Mouse (Mus musculus) MEL (cell line): ENCODE results near the gene Polrmt.

Experiments
- CTCF ChIP-seq, 3 experiments: IDR thresholded peaks in 2 of 3; conservative IDR thresholded peaks in 1 of 3; 2 replicates each; pipeline ENCODE4 v1.5.1; 2011 to 2012; ENCODE audit warnings: low read length in 3 of 3, low read depth in 2 of 3, mild to moderate bottlenecking in 2 of 3, improper control_type of control experiment in 1 of 3, inconsistent platforms in 1 of 3, mixed read lengths in 1 of 3, moderate library complexity in 1 of 3; ENCODE audit not compliant: control insufficient read depth in 1 of 3, insufficient read depth in 1 of 3, poor library complexity in 1 of 3, severe bottlenecking in 1 of 3
- E2F4 ChIP-seq: IDR thresholded peaks from 2 replicates; pipeline ENCODE4 v1.6.1; 2011; ENCODE audit warnings: low read depth, low read length, improper control_type of control experiment, borderline replicate concordance
- HCFC1 ChIP-seq: IDR thresholded peaks from 2 replicates; pipeline ENCODE4 v1.6.1; 2012; ENCODE audit warnings: low read depth, mild to moderate bottlenecking, inconsistent platforms, low read length, improper control_type of control experiment, moderate library complexity
- JUND ChIP-seq: IDR thresholded peaks from 2 replicates; pipeline ENCODE4 v1.6.1; 2011; ENCODE audit warnings: low read depth, mild to moderate bottlenecking, improper control_type of control experiment, low read length
- KAT2A ChIP-seq: conservative IDR thresholded peaks from 2 replicates; pipeline ENCODE4 v1.6.1; 2012; ENCODE audit warnings: low read depth, low read length, improper control_type of control experiment, inconsistent platforms
- MAFK ChIP-seq: IDR thresholded peaks from 2 replicates; pipeline ENCODE4 v1.6.1; 2011; ENCODE audit warnings: low read depth, mild to moderate bottlenecking, low read length, improper control_type of control experiment, borderline replicate concordance
- MAX ChIP-seq: IDR thresholded peaks from 2 replicates; pipeline ENCODE4 v1.6.1; 2011; ENCODE audit warnings: low read length, improper control_type of control experiment
- NELFE ChIP-seq: IDR thresholded peaks from 2 replicates; pipeline ENCODE4 v1.6.1; 2011; ENCODE audit warnings: low read depth, low read length, improper control_type of control experiment
- POLR2A ChIP-seq, 2 experiments: IDR thresholded peaks; 2 replicates each; pipeline ENCODE4 v1.6.1; 2011 to 2012; ENCODE audit warnings: low read length in 2 of 2, mild to moderate bottlenecking in 2 of 2, control low read depth in 1 of 2, improper control_type of control experiment in 1 of 2, low read depth in 1 of 2, moderate library complexity in 1 of 2; ENCODE audit not compliant: control insufficient read depth in 1 of 2, insufficient read depth in 1 of 2, poor library complexity in 1 of 2
- RCOR1 ChIP-seq: IDR thresholded peaks from 2 replicates; pipeline ENCODE4 v1.6.1; 2012; ENCODE audit warnings: low read depth, mild to moderate bottlenecking, inconsistent platforms, low read length, improper control_type of control experiment
- TAL1 ChIP-seq: IDR thresholded peaks from 2 replicates; pipeline ENCODE4 v1.6.1; 2012; ENCODE audit warnings: mild to moderate bottlenecking, inconsistent platforms, low read length, moderate library complexity, mixed read lengths
- USF1 ChIP-seq: IDR thresholded peaks from 2 replicates; pipeline ENCODE4 v1.6.1; 2014; ENCODE audit warnings: low read depth, mild to moderate bottlenecking, inconsistent platforms, low read length, improper control_type of control experiment, moderate library complexity

DNA sequence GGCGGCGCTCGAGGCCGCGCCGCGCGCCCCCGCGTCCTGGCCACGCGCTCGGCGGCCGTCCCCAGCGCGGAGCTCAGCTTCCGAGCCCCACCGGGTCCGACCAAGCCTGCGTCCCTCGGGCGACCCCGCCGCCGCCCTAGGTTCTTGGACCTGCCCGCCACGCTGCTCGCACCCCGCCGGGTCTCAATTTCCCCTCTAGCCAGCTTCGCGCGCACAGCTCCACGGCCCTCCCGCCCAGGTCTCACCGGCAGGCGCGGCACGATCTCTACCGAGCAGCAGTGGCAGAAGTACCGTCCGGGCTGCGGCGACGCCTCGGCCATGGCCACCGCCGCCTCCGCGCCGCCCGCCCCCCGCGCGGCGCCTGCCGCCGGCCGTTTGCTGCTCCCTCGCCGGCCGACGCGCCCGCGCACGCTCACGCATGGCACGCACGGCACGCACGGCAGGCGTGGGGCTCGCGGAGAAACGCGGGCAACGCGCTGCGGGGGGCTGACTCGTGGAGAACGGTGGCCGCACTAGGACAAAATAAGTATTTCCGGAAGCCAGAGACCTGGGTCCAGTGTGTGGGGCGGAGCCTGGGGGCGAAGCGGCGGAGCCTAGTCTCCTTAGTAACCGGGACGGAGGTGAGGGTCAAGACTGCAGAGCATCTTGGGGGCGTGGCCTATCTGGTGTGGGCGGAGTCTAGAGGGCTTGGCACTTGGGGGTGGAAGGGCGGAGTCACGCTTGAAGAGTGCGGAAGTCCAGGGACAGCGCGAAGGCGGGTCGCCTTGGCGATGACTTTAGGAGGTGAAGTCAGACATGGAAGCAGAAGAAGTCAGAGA lies 20.3 kb upstream of the Polrmt start, which contains the start of gene Rnf126:
- peak; percentile 76 for TF ChIP-seq MAX
- peak; percentile 92 for TF ChIP-seq HCFC1
- TF ChIP-seq RCOR1 = no peak
- TF ChIP-seq JUND = no peak
- no peak for TF ChIP-seq CTCF (IDR thresholded peaks at IDR 0.05 in 2 of 3, conservative IDR thresholded peaks at IDR 0.05 in 1 of 3; ENCODE audit: control insufficient read depth in 1 of 3, insufficient read depth in 1 of 3, low read depth in 2 of 3, low read length in 3 of 3, poor library complexity in 1 of 3, severe bottlenecking in 1 of 3)
- peak; percentile 32; the same call in 1 of the 2 replicates for TF ChIP-seq USF1
- peak; percentile 70 for TF ChIP-seq NELFE
- peak; percentile 64 to 94; a peak in 3 of 4 replicates for TF ChIP-seq POLR2A (IDR thresholded peaks at IDR 0.05; ENCODE audit: control insufficient read depth in 1 of 2, insufficient read depth in 1 of 2, low read depth in 1 of 2, low read length in 2 of 2, poor library complexity in 1 of 2)
- TF ChIP-seq MAFK = no peak
- peak; percentile 62; the same call in 1 of the 2 replicates for TF ChIP-seq KAT2A
- TF ChIP-seq E2F4 = no peak
- TF ChIP-seq TAL1 = no peak
